Mouse (Mus musculus) cortical plate, adult 2 months (tissue): ENCODE measurements around the gene Mrpl38.

Experiments
- CTCF ChIP-seq: fragments of 200-500 bp; IDR thresholded peaks from 2 replicates; pipeline ENCODE4 v1.5.1; 2011; ENCODE audit warnings: mild to moderate bottlenecking, control low read depth, low read length; ENCODE audit not compliant: insufficient read depth; ENCODE audit errors: extremely low read depth
- POLR2A ChIP-seq: fragments of 200-500 bp; IDR thresholded peaks from 2 replicates; pipeline ENCODE4 v1.6.1; 2011; ENCODE audit warnings: mild to moderate bottlenecking, low read length, control low read depth; ENCODE audit not compliant: insufficient read depth; ENCODE audit errors: extremely low read depth

GRCm38 (mm10) chr11:116134171-116134570 is 4.5 kb downstream of the Mrpl38 start:
- TF ChIP-seq POLR2A (no peak), CTCF (no peak)
